ENCODE assay signal across 14 mouse cellular contexts in genomic region chr5:143177541-143178200, GRCm38 (mm10). TPM values are rescaled to one million over a fixed set of nuclear protein-coding genes. Genes with fewer than 3 reads are reported as not detected.
DNase-seq lines count a peak whose midpoint lies in the region; ATAC-seq and TF ChIP-seq lines count a peak whose summit lies in the region.
"Had no signal": no experiment of that assay in that cellular context is flagged by ENCODE, and none has a peak within 500 bp of the region (broad histone marks: within the 10 kb centered on the region; RNA-seq: fewer than 3 reads in every experiment).

No protein-coding gene starts in this region.

- CTCF ChIA-PET in Patski (lab: Charles Lee) = no interaction called here

- no peak overlapping the region for H3K27ac ChIP-seq in heart, adult 2 months
- H3K27ac ChIP-seq in testis, adult 2 months (ENCODE audit: control insufficient read depth, insufficient read depth, low read depth, low read length) = no peak overlapping the region
- H3K27ac ChIP-seq: forebrain, embryonic 10.5 days; intestine, embryonic 15.5 days; limb, embryonic 12.5 days had no signal

- intact Hi-C loops in heart, adult 2 months (cut with DNase I) = no loop called here
- intact Hi-C loops in heart, postnatal 14 days (cut with DNase I) = no loop called here

- ATAC-seq in Patski = no peak
- no peak for ATAC-seq in megakaryocyte-erythroid progenitor cell, adult 5-6 weeks (replicated peaks; ENCODE audit: low FRiP score, low TSS enrichment, poor library complexity, severe bottlenecking)
- ATAC-seq: intestine, embryonic 15.5 days had no signal

- POLR2A ChIA-PET in Patski (lab: Charles Lee) = no interaction called here

- peaks cover 1% of the 10 kb centered on the region; the same call in 1 of the 2 replicates for H3K4me1 ChIP-seq in heart, adult 2 months (ENCODE audit: control insufficient read depth, insufficient read depth, low read length)
- peaks cover 6% of the 10 kb centered on the region for H3K4me1 ChIP-seq in testis, adult 2 months (ENCODE audit: control insufficient read depth, insufficient read depth, low read length)

- in situ Hi-C loops in Patski (cut with MboI; ENCODE audit: low pct_unique_long_range_greater_than_20kb) = no loop called here

- H3K4me3 ChIP-seq in heart, adult 2 months = no peak overlapping the region
- no peak overlapping the region for H3K4me3 ChIP-seq in testis, adult 2 months (ENCODE audit: control insufficient read depth, low read depth, low read length)
- H3K4me3 ChIP-seq: forebrain, embryonic 10.5 days; intestine, embryonic 15.5 days; limb, embryonic 12.5 days had no signal

- H3K9ac ChIP-seq in heart, adult 2 months (ENCODE audit: low read depth, low read length) = no peak overlapping the region
- H3K9ac ChIP-seq: intestine, embryonic 15.5 days; limb, embryonic 12.5 days had no signal

- 85% methylated on average over 3 of the region's 3 CpGs for WGBS in heart, adult 2 months

- peak; percentile 40 for TF ChIP-seq CTCF in heart, adult 2 months (IDR thresholded peaks at IDR 0.05)
- peak; percentile 26; the same call in 1 of the 2 replicates for TF ChIP-seq CTCF in testis, adult 2 months (IDR thresholded peaks at IDR 0.05; ENCODE audit: control insufficient read depth, insufficient read depth, insufficient replicate concordance, low read depth, low read length)
- peak; percentile 64 for TF ChIP-seq CTCF in Patski (IDR thresholded peaks at IDR 0.05)

- no peak for DNase-seq in heart, adult 2 months
- DNase-seq in heart, postnatal 14 days = no peak
- no peak for DNase-seq in testis, postnatal 14 days (ENCODE audit: low spot score)
- peak; percentile 68 for DNase-seq in Patski (ENCODE audit: low read depth, low spot score)
- peak; percentile 59 for DNase-seq in testis, postnatal 10 days (ENCODE audit: low spot score)
- no peak for DNase-seq in cerebellum, adult 9-10 months
- DNase-seq: lung, postnatal 14 days had no signal

- no peak for TF ChIP-seq POLR2A in heart, adult 2 months (IDR thresholded peaks at IDR 0.05; ENCODE audit: insufficient read depth, low read depth, low read length)
- TF ChIP-seq POLR2A in testis, adult 2 months (IDR thresholded peaks at IDR 0.05; ENCODE audit: control insufficient read depth, low read depth, low read length) = no peak

- peaks cover 3% of the 10 kb centered on the region; the same call in 1 of the 2 replicates for H3K36me3 ChIP-seq in heart, adult 2 months (ENCODE audit: control insufficient read depth, insufficient read depth, low read length)
- no peaks in the 10 kb centered on the region; the same call in none of the 2 replicates for H3K36me3 ChIP-seq in testis, adult 2 months (ENCODE audit: control insufficient read depth, insufficient read depth, low read length)

- H3K79me2 ChIP-seq in heart, adult 2 months (replicated peaks; ENCODE audit: control insufficient read depth, insufficient read depth, low read length) = no peaks in the 10 kb centered on the region

- H3K27me3 ChIP-seq in heart, adult 2 months (ENCODE audit: control insufficient read depth, insufficient read depth, low read length) = no peaks in the 10 kb centered on the region
- H3K27me3 ChIP-seq in testis, adult 2 months (ENCODE audit: control insufficient read depth, insufficient read depth, low read length) = no peaks in the 10 kb centered on the region
- no peaks in the 10 kb centered on the region for H3K27me3 ChIP-seq in Patski
- H3K27me3 ChIP-seq: intestine, embryonic 15.5 days; limb, embryonic 12.5 days had no signal

- no peak for TF ChIP-seq EP300 in heart, adult 2 months (IDR thresholded peaks at IDR 0.05; ENCODE audit: insufficient read depth, low read depth, low read length)

RNA-seq across cellular contexts. Expression of gene Rbak, which starts 2.9 kb away (rescaled TPM):
- 1 to 10 TPM; 4.3 to 4.4 TPM for total RNA-seq in heart, adult 2 months (2021)
- 1.9 and 3.6 TPM in 2 replicates for polyA plus RNA-seq in heart, adult 2 months (2012; rRNA removed)
- total RNA-seq in heart, postnatal 14 days (2021) = 1 to 10 TPM; 5.9 to 6.8 TPM
- polyA plus RNA-seq in testis, adult 2 months (2012; rRNA removed) = 1.6 and 1.9 TPM in 2 replicates
- 13.5 TPM for polyA plus RNA-seq in Patski (2021)
- 8.4 and 12.6 TPM in 2 replicates for total RNA-seq in megakaryocyte-erythroid progenitor cell, adult 5-6 weeks (2014; fragmentation: Nextera tagmentation)
- total RNA-seq in megakaryocyte-erythroid progenitor cell, adult 5-6 weeks (2017) = 5.6 and 8.5 TPM in 2 replicates

RNA-seq across cellular contexts. Expression of gene Spdye4b, which starts 3.1 kb away (rescaled TPM):
- not detected for total RNA-seq in heart, adult 2 months (2021)
- polyA plus RNA-seq in heart, adult 2 months (2012; rRNA removed) = not detected in 2 replicates
- not detected for total RNA-seq in heart, postnatal 14 days (2021)
- polyA plus RNA-seq in testis, adult 2 months (2012; rRNA removed) = 28.6 and 30.2 TPM in 2 replicates
- polyA plus RNA-seq in Patski (2021) = not detected
- 2.9 TPM in 1 of 2 replicates, not detected in the other for total RNA-seq in megakaryocyte-erythroid progenitor cell, adult 5-6 weeks (2014; fragmentation: Nextera tagmentation)
- not detected in 2 replicates for total RNA-seq in megakaryocyte-erythroid progenitor cell, adult 5-6 weeks (2017)
- total RNA-seq: heart, postnatal 25 days had no signal
- polyA plus RNA-seq: forebrain, embryonic 10.5 days; gonadal fat pad, adult 2 months; intestine, embryonic 15.5 days; limb, embryonic 12.5 days had no signal

RNA-seq across cellular contexts. Expression of gene Olfr718-ps1, which starts 30.3 kb away (rescaled TPM):
- total RNA-seq in heart, adult 2 months (2021) = not detected
- polyA plus RNA-seq in heart, adult 2 months (2012; rRNA removed) = not detected in 2 replicates
- not detected for total RNA-seq in heart, postnatal 14 days (2021)
- not detected in 2 replicates for polyA plus RNA-seq in testis, adult 2 months (2012; rRNA removed)
- 0.01 TPM for polyA plus RNA-seq in Patski (2021)
- total RNA-seq in megakaryocyte-erythroid progenitor cell, adult 5-6 weeks (2014; fragmentation: Nextera tagmentation) = not detected in 2 replicates
- not detected in 2 replicates for total RNA-seq in megakaryocyte-erythroid progenitor cell, adult 5-6 weeks (2017)
- total RNA-seq: heart, postnatal 25 days had no signal
- polyA plus RNA-seq: forebrain, embryonic 10.5 days; gonadal fat pad, adult 2 months; limb, embryonic 12.5 days had no signal

RNA-seq across cellular contexts. Expression of gene Spdye4a, which starts 49.0 kb away (rescaled TPM):
- not detected for total RNA-seq in heart, adult 2 months (2021)
- polyA plus RNA-seq in heart, adult 2 months (2012; rRNA removed) = 0.14 TPM in 1 of 2 replicates, not detected in the other
- not detected for total RNA-seq in heart, postnatal 14 days (2021)
- polyA plus RNA-seq in testis, adult 2 months (2012; rRNA removed) = 12.1 and 12.9 TPM in 2 replicates
- polyA plus RNA-seq in Patski (2021) = not detected
- total RNA-seq in megakaryocyte-erythroid progenitor cell, adult 5-6 weeks (2014; fragmentation: Nextera tagmentation) = not detected in 2 replicates
- not detected in 2 replicates for total RNA-seq in megakaryocyte-erythroid progenitor cell, adult 5-6 weeks (2017)
- total RNA-seq: heart, postnatal 25 days had no signal
- polyA plus RNA-seq: forebrain, embryonic 10.5 days; gonadal fat pad, adult 2 months; intestine, embryonic 15.5 days; limb, embryonic 12.5 days had no signal

RNA-seq across cellular contexts. Expression of gene Zfp12, which starts 57.3 kb away (rescaled TPM):
- total RNA-seq in heart, adult 2 months (2021) = 1 to 10 TPM; 7.9 to 8.2 TPM
- 6.7 and 12.7 TPM in 2 replicates for polyA plus RNA-seq in heart, adult 2 months (2012; rRNA removed)
- 10 to 100 TPM; 11.3 to 11.8 TPM for total RNA-seq in heart, postnatal 14 days (2021)
- polyA plus RNA-seq in testis, adult 2 months (2012; rRNA removed) = 5.7 and 6.4 TPM in 2 replicates
- 20.9 TPM for polyA plus RNA-seq in Patski (2021)
- total RNA-seq in megakaryocyte-erythroid progenitor cell, adult 5-6 weeks (2014; fragmentation: Nextera tagmentation) = 12.6 and 15.6 TPM in 2 replicates
- 10.6 and 17.4 TPM in 2 replicates for total RNA-seq in megakaryocyte-erythroid progenitor cell, adult 5-6 weeks (2017)

Comparison
In these comparisons a context has a peak if more than half of its experiments do, and no peak if none do; other contexts are left out.
1. DNase-seq: peak in Patski (single experiment) and testis, postnatal 10 days (single experiment); none in heart, adult 2 months (0 of 2), heart, postnatal 14 days (0 of 2), testis, postnatal 14 days (single experiment) and cerebellum, adult 9-10 months (single experiment).
2. Peak in every context shown above with its lines, with median percentiles within 50 percentile points of each other: CTCF ChIP-seq.